Mouse (Mus musculus): ENCODE measurements at regions not wholly inside any gene's neighbourhood (a gene's known extent, or its start where the extent isn't known, plus 50 kb on each side); places are given as distances from the start of the nearest gene placed in this dataset.
"Not testable (repeated sequence)": the region's sequence is repeated elsewhere in the genome, so short reads cannot be mapped to it uniquely, and the experiment has no call there.

DNA sequence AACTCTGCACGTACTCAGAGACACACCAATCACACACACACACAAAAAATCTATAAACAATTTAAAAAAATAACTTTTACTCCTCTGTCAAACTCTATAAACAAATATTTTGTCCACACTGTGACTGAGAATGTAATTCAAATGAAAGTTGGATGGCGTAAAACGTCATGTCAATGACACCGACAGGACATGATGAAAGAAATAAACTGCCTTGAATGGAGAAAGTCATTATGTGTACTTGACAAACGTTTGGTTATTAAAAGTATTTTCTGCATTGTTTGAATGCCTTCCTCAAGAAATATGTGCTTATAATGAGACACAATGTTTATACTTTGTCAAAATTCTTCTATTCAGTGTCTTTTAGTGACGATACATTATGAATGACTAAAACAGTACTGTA, 1171.6 kb upstream of the Pcdh20 start:
- no peak for DNase-seq

DNA sequence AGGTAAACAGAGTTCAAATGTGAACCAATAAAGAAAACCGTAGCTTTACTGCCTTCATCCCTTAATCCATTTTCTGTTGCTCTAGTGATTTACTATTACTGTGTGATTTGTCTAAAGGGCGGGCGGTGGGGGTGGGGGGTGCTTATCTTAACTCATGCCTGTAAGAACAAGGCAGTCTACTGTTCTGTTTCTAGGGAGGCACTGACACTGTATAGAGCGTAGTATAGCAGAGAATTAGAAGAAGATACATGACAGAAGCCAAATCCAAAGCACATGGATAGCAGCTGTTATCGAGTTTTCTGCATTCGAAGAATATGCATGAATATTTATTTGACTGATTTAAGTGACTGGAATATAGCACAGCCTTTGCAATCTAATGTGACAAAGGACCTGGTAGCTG, 1168.1 kb upstream of the Pcdh20 start:
- DNase-seq: no peak

DNA sequence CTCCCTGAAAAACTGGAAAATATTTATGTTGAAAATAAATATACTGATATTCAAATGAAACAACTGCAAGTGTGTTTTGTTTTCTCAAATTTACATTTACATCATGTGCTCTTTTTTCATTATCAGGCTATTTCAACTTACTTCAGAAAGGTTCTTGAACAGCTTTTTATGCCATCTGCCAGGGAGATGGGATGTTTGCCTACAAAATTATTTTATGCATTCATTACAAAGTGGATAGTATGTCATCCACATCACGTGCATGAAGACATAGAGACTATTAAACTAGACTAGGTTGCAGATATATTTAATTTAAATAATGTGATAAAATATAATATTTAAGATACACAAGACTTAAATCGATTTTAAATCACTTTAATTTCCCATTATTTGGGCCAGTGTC, 1165.5 kb upstream of the Pcdh20 start:
- no peak for DNase-seq

DNA sequence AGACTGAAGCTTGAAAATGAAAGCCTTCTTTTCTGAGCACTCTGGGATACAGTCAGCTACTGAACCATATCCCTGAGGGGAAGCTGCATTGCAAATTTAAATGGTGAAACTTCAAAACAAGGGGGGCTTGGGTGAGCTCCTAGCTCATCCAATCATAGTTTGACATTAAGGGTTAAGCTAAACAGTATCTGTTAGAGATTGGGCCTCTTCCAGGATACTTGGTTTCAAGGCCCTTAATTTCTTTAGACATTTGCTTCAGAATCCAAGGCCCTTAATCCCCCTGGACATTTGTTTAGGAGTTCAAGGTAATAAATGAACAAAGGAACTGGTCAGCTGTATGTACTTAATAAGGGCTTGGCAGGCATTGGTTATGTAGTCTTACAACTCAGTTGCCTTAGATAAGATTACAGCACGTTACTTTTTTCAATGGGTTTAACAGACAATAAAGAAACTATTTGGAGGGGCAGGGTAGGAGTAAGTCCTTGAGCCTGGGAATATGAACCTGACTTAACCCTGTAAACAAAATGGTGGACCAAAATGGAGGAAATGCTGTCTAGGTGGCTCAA, 1163.4 kb upstream of the Pcdh20 start:
- DNase-seq: peak; percentile 60

DNA sequence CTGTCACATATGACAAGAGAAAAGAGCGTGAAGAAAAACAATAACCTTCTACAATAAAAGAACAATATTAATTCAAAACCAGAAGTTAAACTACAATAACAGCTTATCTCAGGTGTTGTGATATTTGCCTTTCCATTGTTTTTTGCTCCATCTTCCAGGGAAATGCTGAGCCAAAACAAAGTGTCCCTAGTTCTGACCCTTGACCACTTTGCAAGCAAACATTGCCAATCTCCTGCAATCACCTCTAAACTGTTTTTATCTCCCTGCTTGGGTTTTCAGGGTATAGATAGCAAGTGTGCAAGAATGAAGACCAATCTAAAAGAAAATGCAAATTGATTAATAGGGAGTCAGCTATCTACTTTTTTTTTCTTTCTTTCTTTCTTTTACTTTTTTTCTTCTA, 1162.5 kb upstream of the Pcdh20 start:
- DNase-seq: no peak

DNA sequence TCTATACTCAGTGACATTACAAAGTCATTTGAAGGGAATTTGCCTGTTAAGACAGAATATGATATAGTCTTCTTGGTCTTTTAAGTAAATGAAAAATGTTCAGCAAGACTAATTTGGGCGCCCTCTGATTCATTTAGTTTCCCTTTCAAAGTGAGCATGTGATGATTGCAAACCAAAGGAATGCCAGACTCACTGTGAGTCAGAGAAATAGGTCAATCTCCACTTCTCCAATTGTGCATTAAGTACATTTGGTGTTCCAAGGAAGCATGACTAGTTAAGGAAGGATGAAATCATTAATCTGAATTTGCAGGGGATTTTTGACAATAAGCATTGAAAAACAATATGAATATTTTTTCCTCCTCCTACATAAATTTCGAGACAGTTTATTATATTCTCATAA, 1139.5 kb upstream of the Pcdh20 start:
- DNase-seq: no peak

DNA sequence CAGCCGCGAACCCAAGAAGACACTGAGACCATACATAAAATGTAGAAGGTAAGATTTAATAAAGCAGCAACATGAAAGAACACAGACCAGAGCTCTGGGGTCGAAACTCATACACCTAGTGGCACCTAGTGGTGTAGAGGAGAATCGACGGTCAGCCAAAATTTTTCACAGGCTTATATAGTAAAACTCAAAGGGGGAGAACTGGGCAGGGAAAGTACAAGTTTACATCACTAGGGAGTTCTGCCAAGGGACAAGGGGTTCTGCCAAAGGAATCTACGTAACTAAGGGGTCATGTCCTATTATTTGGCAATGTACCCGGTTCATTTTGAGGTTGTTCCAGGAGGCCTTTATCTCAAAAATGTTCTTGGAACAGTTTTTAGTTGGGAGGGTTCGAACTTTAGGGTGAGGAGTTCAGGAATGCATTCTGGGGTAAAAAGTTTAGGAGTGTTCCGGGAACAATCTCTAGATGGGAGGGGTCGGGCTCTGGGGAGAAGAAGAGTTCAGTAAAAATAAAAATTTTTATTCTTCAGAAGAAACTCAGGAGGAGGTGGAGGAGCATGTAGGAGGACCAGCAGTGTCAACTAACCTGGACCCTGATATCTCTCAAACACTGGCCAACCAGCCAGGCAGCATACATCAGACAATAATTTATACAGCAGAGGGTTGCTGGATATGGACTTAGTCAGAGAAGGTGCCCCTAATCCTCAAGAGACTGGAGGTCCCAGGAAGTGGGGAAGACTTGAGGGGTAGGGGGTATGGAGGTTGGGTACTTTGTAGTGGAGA, 1138.7 kb upstream of the Pcdh20 start:
- not testable (repeated sequence) for DNase-seq

DNA sequence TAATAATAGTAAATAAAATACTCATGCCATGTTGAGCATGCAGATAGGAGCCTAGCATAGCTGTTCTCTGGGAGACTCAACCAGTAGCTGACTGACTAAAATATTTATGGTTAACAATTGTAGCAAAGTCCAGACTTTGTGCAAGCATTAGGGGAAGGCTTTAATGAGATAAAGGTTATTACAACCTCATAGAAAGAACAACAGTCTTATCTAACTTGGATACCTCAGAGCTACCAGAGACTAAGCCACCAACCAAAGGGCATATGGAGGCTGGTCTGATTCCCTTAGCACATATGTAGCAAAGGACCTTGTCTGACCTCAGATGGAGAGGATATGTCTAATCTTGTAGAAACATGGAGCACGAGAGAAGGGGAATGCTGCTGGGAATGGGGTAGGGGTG, 1136.4 kb upstream of the Pcdh20 start:
- no peak for DNase-seq

DNA sequence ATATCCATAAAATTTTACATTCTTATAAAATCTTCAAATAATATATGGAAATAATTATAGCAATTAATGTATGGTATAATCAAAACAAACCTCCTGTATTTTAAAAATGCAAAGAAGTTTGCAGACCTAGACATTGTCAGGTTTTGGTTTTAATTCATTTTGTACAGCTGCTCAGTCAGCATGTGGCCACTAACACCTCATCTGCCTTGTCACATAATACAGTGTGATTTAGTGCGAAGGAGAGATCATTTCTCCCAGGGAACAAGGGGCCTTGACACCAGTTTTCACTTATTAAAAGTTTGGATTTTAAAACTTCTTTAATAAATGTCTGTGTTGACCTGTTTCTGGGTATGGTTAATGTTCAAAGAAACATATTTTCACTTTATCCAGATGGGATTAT, 1126.6 kb upstream of the Pcdh20 start:
- DNase-seq: no peak

DNA sequence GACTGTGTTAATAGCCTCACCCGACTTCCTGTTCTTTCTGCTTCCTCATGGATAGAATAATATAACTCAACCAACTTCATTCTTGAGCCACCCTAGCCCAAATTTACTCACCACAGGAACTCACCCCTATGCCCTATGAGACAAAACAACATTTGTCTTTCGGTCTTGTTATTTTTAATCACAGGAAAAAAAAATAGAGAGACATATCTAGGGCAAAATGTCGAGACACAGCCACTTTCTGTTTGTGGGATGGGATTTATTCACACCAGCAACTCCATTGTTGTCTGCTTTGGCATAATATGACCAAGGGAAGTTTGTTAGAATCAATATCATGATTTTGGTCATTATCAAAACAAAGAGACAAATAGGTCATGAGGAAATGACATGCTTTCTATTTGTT, 1102.4 kb upstream of the Pcdh20 start:
- peak; percentile 79 for DNase-seq

DNA sequence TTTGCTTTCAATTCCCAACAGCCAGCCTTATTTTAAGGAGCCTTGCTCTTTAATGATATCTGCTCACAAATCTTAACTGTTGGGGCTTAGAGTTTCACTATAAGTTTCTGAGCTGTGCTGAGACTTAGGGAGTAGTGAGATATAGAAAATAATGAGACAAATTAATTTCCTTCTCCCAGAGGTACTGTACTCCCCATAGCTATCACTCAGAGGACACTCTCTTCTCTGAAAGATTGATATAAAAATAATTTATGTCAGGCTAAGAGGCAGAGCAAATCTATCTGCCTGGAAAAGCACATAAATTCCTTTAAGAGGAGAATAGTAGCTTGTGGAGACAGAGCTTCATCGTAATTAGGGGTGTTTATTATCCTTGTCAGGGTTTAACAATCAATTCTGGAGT, 1100.5 kb upstream of the Pcdh20 start:
- no peak for DNase-seq

DNA sequence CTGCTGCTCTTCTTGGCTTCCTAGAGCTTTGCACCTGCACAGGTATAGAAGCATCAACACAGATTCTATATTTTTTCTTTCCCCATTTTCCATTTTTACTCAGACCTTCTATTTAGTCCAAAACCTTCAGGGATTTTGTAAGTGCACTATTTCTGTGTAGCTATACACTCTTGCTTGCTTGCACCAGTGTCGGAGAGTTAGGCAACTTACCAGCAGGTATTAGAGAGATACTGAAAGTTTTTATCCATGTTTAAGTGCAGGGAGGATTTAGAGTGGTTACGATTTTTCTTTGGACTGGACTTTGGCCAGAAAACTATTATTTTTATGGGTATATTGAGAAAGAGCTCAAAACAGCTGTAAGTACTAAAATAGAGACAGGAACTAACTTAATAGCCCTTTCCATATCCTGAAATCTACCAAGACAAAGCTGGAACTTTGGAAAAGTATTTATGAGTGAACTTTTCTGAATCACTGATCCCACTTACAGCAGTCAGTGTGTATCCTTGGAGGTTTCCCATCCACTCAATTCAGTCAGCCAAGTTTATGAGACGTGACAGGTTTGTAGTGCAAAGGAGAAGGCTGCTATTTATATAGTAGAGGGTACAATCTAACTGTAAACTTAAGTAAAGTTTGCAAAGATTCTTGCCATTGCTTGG, 1088.8 kb upstream of the Pcdh20 start:
- peak; percentile 39 for DNase-seq

DNA sequence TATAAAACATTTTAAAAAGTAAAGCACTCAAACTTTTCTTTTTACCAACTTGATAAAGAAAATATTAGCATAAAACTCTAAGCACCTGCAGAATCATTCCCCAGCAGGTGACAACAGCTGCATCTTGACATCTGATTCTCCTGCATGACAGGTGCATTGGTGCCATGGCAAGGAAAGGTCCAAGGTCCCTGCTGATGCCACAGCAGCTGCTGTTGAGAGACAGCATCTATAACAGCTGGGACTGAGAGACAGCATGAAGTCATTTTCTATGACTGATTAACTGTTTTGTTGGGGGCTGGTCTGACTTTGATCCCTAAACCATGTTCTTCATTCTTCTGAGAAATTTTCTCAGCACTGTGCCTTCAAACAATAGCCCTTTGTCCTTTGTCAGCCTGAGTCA, 1086.1 kb upstream of the Pcdh20 start:
- peak; percentile 29 for DNase-seq

DNA sequence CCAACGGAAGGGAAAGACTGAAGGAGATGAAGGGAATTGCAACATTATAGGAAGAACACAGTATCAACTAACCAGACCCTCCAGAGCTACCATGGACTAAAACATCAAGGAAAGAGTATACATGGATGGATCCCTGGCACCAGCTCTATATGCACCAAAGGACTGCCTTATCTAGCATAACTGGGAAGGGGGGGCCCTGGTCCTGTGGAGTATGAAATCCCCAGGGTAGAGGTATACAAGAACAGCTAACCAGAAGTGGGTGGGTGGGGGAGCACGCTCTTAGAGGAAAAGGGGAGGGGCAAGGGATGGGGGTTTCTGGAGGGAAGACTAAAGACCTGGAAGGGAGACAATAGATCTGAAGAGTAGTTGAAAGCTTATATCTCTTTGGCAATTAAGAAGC, 1085.0 kb upstream of the Pcdh20 start:
- DNase-seq: no peak

DNA sequence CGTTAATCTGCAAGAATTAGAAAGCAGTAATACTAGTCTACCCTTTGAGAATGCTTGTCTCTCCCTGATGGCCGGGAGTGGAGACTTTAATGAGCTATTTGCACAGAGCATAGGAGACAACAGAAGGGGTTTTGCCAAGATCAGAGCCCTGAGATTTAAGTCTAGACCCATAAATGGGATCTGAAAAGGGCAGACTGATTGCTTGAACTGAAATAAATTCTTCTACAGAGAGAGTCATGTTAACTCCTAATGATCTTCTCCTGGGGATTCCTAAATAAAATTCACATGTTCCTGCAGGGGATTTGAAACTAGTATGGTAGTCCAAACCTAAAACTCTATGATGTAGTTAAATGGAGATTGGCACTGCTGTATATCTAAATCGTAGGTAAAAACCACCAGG, 1082.9 kb upstream of the Pcdh20 start:
- no peak for DNase-seq
